Mouse (Mus musculus) liver, postnatal 0 days (tissue): ENCODE measurements around the gene Lpar5.

Experiments
- CTCF ChIP-seq: sonication (generic); IDR thresholded peaks from 2 replicates; pipeline ENCODE4 v1.5.1; 2016; ENCODE audit warnings: antibody characterized with exemption, low read depth
- EP300 ChIP-seq: IDR thresholded peaks from 2 replicates; pipeline ENCODE4 v1.6.1; 2016; ENCODE audit warnings: antibody characterized with exemption, low read depth, mild to moderate bottlenecking

- TF ChIP-seq CTCF (no peak), EP300 (no peak)
These were observed 20.2 kb downstream of the Lpar5 start for GRCm38 (mm10) chr6:125087937-125088336.
